Mouse (Mus musculus) Patski (cell line): ENCODE results near the gene Gm10401. TPM values are rescaled to one million over a fixed set of nuclear protein-coding genes. Genes with fewer than 3 reads are reported as not detected.

Source experiments
- ATAC-seq: fragments of 100-300 bp; one replicate; pipeline ENCODE4 v1.8.0; 2021
- CTCF ChIA-PET: fragments of 350-600 bp; sonication (Branson Sonifier 250); formaldehyde crosslinking; loops from one replicate; lab custom pipeline; 2022; ENCODE audit warnings: inconsistent platforms; lab: Charles Lee
- POLR2A ChIA-PET: fragments of 350-600 bp; sonication (Branson Sonifier 250); formaldehyde crosslinking; loops from one replicate; lab custom pipeline; 2022; ENCODE audit warnings: antibody characterized with exemption, inconsistent platforms; lab: Charles Lee
- DNase-seq: peaks from one replicate; pipeline ENCODE4 v3.0.0-alpha.2; 2011; ENCODE audit warnings: low read depth, low spot score
- H3K27me3 ChIP-seq: fragments of 371-371 bp; one replicate; pipeline ENCODE4 v1.5.1; 2021
- CTCF ChIP-seq: fragments of 100-300 bp; IDR thresholded peaks from one replicate; pipeline ENCODE4 v1.5.1; 2021
- in situ Hi-C: fragments of 300-500 bp; cut with MboI; formaldehyde crosslinking; loops from 3 replicates; pipeline ENCODE4 v1.11.1; 2018; ENCODE audit warnings: low pct_unique_long_range_greater_than_20kb, mixed read lengths
- polyA plus RNA-seq: library from polyadenylated mRNA; unstranded; gene quantifications from one replicate; pipeline ENCODE4 v1.2.3, GENCODE M21; 2021

The Gm10401 gene
- polyA plus RNA-seq, 1 experiment from 2014 or later, result not detected

DNA sequence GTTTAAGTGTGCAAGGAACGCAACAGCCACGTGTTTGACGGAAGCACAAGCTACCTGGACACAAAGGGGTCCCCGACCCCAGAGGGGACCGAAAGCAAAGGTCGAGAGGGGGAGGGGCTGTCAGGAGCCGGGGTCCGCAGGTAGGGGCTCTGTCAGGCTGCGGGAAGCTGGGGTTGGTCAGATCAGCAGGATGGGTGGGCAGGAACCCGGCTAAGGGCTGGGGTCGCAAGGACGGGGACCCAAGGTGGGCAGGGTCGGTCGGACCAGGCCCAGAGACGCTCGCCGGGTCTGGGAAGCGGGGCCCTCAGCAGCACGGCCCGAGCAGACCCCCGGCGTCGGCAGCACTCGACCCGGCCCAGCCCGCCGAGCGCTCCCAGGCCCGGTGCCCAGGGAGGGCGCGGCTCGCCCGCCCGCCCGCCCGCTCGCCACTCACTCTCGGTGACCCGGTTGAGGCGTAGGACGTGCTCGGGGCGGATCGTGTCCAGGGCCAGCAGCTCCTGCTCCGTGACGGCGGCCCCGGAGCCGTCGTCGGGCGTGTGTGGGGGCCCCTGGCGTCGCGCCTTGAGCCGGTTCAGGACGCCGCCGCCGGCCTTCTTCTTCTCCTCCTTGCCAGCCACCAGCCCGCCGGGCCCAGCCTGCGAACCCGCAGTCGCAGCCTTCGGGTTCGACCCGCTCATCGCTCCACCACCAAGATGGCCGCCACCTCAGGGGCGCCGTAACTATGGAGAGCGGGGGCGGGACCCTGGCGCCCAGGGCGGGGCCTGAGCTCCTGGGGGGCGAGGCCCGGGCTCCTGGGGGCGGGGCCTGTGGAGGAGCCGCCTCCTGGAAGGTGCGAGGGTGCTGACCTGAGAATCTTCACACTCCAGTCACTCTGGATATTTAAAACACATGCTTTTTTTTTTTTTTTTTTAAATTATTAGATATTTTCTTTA, 36.4 kb upstream of the Gm10401 start, which contains the start of gene Unc119b:
Gene Unc119b (minus strand): TSS at position 742 of the 932 bp plus-strand sequence.
- no peak for DNase-seq

DNA sequence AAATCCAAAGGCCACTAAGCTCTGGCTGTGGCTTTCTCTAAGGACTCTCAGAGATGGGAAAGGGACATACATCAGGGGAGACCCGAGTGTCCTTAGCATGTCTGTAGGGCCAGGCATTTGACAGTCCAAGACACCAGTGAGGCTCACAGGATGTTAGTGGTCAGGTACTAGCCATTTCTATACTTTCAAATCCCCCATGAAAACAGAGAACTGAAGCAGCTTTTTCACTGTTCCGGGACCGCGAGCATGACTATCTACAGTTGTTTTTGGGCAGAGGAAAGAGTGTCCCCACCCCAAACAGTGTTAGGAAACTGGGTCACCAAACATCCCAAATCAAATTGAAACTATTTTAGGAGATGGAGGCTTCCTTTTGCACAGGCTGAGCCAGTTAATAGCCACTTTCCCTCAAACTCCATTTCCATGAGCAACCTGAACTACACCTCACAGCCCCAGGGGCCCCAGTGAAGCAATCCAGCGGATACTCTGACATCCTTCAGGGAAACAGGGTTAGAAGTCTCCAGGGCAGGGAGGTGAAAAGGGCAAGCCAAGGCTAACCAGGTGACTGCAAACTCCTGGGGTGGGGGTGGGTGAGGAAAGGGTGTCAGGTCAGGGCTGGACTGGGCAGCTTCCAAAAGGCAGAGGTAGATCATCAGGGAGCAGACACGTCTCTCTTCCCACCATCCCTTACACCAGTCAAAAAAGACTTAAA, 35.4 kb upstream of the Gm10401 start:
- CTCF ChIA-PET, result interaction anchor here (1.0 to 1.4 kb wide), 3 partner anchors 12 to 58 kb away, joined by 3 read pairs; no protein-coding TSS in a partner anchor
- no peak for TF ChIP-seq CTCF

More for the DNA sequence above, 36.4 kb upstream of the Gm10401 start, which contains the start of gene Unc119b:
- ChIA-PET POLR2A (interaction anchor here (0.6 to 1.9 kb wide), 2 partner anchors 9 to 11 kb away, joined by 3 to 5 read pairs; no protein-coding TSS in a partner anchor), CTCF (interaction anchor here (1.0 to 1.9 kb wide), 4 partner anchors 9 to 156 kb away, joined by 3 to 8 read pairs (median 4); no protein-coding TSS in a partner anchor)
- TF ChIP-seq CTCF, result no peak
- peak; percentile 79 for ATAC-seq
- no peaks in the 10 kb centered on the region for H3K27me3 ChIP-seq
- in situ Hi-C loops, result no loop called here

GRCm38 (mm10) chr5:115132465-115132864, 34.4 kb upstream of the Gm10401 start:
- DNase-seq (no peak), ATAC-seq (no peak)
- ChIA-PET CTCF (interaction anchor here (1.0 to 1.4 kb wide), 2 partner anchors 49 to 59 kb away, joined by 3 read pairs; no protein-coding TSS in a partner anchor), POLR2A (no interaction called here)
- no peak for TF ChIP-seq CTCF
- H3K27me3 ChIP-seq, result no peaks in the 10 kb centered on the region
- in situ Hi-C loops, result no loop called here

More for the DNA sequence above, 35.4 kb upstream of the Gm10401 start:
- in situ Hi-C loops, result no loop called here
- no peaks in the 10 kb centered on the region for H3K27me3 ChIP-seq
- ATAC-seq, result no peak
- POLR2A ChIA-PET, result interaction anchor here (0.6 to 1.9 kb wide), 2 partner anchors 8 to 12 kb away, joined by 3 to 5 read pairs; no protein-coding TSS in a partner anchor
- no peak for DNase-seq

GRCm38 (mm10) chr5:115129328-115129727, 31.2 kb upstream of the Gm10401 start:
- ATAC-seq (no peak), DNase-seq (no peak)
- in situ Hi-C loops, result loop anchor here (5.0 kb wide), 1 partner anchor 108 kb away; the partner anchor contains the start of gene Pop5
- CTCF ChIA-PET, result no interaction called here
- H3K27me3 ChIP-seq, result no peaks in the 10 kb centered on the region
- POLR2A ChIA-PET, result interaction anchor here (0.6 kb wide), 1 partner anchor 360 kb away, joined by 3 read pairs; no protein-coding TSS in a partner anchor
- TF ChIP-seq CTCF, result no peak

DNA sequence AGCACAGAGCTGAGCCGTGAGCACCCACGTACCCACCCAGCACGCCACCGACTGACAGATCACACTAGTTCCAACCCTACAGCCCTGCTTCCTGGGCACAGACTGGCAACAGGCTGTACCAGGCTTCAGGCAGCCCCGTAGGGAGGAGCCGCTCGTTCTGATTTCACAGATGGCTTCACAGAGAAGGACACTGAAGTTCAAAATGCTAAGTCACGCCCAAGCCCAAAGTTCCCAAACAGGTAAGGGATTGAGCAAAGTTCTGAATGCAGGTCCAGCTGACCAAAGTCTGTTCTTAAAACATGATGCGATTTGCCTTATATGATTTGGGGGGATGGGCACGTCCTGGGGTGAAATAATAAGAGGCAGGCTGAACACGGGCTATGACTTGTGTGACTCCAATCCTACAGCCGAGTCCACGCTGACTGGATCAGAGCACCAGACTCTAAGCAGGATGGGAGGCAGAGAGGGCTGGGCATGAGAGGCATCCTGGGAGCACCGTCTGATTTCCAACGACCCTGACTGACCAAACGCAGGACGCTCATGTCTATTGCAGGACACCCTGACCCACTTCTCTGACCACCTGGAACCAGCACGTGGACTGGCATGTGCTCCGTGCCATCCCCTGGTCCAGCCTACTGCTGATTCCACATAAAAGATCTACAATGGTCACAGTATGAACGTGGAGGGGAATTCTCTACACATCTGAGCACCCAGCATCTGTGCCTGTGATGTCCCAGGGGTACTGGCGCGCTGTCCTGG, 29.5 kb upstream of the Gm10401 start:
- DNase-seq (no peak), ATAC-seq (no peak)
- ChIA-PET CTCF (no interaction called here), POLR2A (no interaction called here)
- in situ Hi-C loops, result loop anchor here (5.0 kb wide), 1 partner anchor 110 kb away; the partner anchor contains the start of gene Pop5
- H3K27me3 ChIP-seq, result no peaks in the 10 kb centered on the region
- no peak for TF ChIP-seq CTCF

GRCm38 (mm10) chr5:115126578-115127312, 28.6 kb upstream of the Gm10401 start:
- TF ChIP-seq CTCF, result no peak

DNA sequence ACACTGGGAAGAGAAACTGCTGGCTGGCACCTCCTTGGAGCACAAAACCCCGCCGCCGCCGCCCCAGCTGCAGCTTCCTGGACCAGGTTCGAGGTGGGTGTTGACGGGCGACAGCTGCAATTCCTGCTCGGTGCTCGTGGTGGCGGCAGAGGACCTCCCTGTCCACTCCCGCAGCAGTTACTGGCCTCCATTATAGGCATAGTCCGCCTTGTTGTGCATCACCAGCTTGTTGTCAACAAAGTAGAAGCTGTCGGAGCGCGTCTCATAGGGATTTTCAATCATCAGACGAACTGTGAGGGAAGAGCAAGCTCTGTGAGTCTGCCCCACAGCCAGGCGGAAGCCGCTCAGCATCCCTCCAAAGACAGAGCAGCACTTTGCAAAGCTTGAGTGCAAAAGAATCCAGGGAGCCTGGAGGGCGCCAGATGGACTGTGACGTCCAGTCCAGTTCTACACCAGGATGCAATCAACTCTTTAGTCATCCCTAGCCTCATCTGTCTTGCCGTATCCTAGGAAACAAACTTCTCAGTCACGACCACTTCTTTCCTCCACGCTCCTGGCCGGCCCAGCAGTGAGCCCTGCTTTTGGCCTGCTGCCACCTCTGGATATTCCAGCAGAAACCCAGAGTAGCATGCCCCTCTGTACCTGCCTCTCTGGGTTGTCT, 27.2 kb upstream of the Gm10401 start:
- in situ Hi-C loops, result loop anchor here (5.0 kb wide), 1 partner anchor 112 kb away; the partner anchor contains the start of gene Pop5
- ChIA-PET POLR2A (interaction anchor here (0.6 to 1.9 kb wide), 4 partner anchors 9 to 223 kb away, joined by 5 to 9 read pairs (median 5); partner anchors contain the start of gene Unc119b), CTCF (interaction anchor here (0.8 to 2.5 kb wide), 17 partner anchors 10 to 152 kb away, joined by 3 to 15 read pairs (median 4); partner anchors contain the start of genes Mlec, Pop5 and Unc119b)
- TF ChIP-seq CTCF, result no peak
- peak; percentile 40 for ATAC-seq
- DNase-seq, result no peak
- no peaks in the 10 kb centered on the region for H3K27me3 ChIP-seq

More at GRCm38 (mm10) chr5:115126578-115127312, 28.6 kb upstream of the Gm10401 start:
- ChIA-PET CTCF (interaction anchor here (2.5 kb wide), 1 partner anchor 39 kb away, joined by 15 read pairs; no protein-coding TSS in a partner anchor), POLR2A (interaction anchor here (1.9 kb wide), 1 partner anchor 7 kb away, joined by 5 read pairs; the partner anchor contains the start of gene Unc119b)
- no peaks in the 10 kb centered on the region for H3K27me3 ChIP-seq
- ATAC-seq (no peak), DNase-seq (no peak)
- in situ Hi-C loops, result loop anchor here (5.0 kb wide), 1 partner anchor 111 kb away; the partner anchor contains the start of gene Pop5

DNA sequence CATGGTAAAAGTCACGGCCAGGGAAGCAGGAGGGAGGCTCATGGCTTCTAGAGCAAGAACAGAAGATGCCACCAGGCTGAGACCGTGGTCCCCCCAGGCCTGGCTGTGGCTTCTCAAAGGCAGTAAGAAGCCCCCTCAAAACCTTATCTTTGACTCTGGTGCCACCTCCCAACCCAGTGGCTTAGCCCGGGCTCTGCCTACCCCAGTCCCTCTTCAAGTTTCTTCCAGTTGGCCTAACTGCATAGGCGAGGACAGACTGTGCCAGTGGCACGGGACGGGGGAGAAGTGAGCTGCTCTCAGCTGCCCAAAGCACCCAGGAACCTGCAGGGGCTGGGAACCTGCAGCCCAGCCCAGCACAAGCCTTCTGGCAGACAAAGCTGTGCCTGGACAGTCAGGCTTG, 26.6 kb upstream of the Gm10401 start:
- no peaks in the 10 kb centered on the region for H3K27me3 ChIP-seq
- in situ Hi-C loops, result loop anchor here (5.0 kb wide), 1 partner anchor 113 kb away; the partner anchor contains the start of gene Pop5
- ATAC-seq (no peak), DNase-seq (no peak)
- no peak for TF ChIP-seq CTCF
- ChIA-PET CTCF (interaction anchor here (0.8 to 2.5 kb wide), 16 partner anchors 11 to 146 kb away, joined by 3 to 15 read pairs (median 5); partner anchors contain the start of genes Mlec, Pop5 and Unc119b), POLR2A (interaction anchor here (0.6 to 1.4 kb wide), 2 partner anchors 38 to 223 kb away, joined by 5 to 9 read pairs; no protein-coding TSS in a partner anchor)
